Mouse (Mus musculus) mesoderm, embryonic 11.5 days (tissue): ENCODE data around the gene Armc5.

Source experiments
- DNase-seq: peaks from one replicate; pipeline ENCODE4 v3.0.0-alpha.2; 2012; ENCODE audit warnings: low read depth, low spot score

Armc5 gene

DNA sequence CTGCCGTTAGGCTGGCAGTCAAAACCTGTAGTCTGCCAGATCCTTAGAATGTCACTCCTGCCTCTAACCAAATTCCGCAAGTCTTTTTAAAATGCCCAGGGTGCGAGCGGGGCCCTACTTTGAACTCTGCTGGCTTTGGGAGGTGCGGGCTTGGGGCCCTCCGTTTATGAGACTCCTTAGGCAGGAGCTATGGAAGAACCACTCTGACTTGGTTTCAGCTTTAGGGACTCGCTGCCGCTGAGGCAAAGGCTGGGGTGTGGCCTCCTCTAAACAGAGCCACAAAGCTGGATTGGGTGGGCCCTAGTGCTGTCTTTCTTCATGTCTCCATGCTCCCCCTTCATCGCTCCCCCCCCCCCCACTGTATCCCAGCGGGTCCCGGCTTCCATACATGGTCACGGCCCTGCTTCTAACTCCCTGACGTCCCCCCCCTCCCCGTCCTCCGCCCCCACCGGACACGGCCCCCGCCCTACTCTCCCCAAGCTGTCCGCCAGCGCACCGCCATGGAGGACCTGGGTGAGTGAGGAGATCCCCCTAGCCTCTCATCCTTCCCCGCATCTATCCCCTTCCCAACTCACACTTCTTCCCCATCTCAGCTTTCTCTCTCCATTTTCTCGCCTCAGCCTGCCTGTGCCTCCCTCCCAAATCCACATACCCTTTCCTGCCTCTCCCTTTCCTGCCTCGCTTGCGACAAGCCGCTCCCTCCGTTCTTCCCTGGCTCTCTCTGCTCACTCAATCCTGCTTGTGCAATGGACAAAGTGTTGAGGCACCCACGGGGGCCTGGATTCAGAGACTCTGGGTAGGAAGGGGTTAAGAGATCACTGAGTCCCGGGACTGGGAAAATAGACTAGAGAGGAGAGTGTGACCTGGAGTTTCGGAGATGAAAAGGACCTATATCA, 9.6 kb downstream of the Armc5 start, which contains the start of gene Tgfb1i1:
Gene Tgfb1i1, plus strand, starts transcription at position 317 of the 896 bp plus-strand sequence.
- peak; percentile 41 for DNase-seq

GRCm38 (mm10) chr7:128247443-128247842, 10.3 kb downstream of the Armc5 start:
- peak; percentile 89 for DNase-seq

DNA sequence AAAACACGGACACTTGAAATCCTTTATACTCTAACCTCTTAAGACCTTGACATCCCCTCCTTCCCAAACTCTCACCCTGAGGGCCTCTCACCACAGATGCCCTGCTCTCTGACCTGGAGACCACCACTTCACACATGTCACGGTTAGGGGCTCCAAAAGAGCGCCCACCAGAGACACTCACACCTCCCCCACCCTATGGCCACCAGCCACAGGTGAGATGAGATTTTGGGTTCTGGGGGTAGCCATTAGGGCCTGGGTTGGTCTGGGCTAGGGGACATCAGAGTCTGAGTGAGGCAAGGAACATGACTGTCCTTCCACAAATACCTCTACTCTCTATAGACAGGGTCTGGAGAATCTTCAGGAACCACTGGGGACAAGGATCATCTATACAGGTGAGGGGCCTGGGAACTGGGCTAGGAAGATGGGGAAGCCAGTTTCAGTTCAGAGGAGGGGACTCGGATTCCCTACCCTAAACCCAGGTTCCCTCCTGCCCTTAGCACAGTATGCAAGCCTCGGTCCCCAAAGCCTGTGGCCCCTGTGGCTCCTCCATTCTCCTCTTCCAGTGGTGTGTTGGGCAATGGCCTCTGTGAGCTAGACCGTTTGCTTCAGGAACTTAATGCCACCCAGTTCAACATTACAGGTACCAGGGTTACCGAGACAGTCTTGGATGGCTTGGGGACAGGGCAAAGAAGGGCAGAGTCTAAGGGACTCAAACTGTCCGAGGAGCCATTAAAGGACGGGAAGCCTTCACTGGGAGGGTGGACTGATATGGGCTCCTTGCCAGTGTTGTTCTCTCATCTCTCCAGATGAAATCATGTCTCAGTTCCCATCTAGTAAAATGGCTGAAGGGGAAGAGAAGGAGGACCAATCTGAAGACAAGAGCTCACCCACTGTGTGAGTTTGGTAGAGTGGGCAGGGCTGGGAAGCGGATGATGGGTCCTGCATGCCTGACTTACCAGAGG, 11.2 kb downstream of the Armc5 start:
- no peak for DNase-seq

DNA sequence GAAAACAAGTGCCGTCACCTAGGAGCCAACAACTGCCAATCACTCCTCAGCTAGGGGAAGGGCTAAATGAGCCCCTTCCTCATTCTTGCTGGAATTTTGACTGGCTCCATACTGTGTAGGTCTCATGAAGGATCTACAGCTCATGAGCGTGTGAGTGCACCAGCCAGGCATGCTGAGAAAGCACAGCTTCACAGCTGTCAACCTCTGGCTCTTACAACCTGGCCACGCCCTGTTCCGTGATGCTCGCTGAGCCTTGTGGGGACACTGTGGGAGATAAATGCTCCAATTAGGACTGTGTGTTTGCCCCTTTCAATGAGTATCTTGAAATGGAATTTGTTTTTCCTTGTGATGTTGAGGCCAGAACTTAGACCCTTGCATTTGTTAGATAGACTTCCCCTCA, 12.9 kb downstream of the Armc5 start:
- DNase-seq, result no peak

DNA sequence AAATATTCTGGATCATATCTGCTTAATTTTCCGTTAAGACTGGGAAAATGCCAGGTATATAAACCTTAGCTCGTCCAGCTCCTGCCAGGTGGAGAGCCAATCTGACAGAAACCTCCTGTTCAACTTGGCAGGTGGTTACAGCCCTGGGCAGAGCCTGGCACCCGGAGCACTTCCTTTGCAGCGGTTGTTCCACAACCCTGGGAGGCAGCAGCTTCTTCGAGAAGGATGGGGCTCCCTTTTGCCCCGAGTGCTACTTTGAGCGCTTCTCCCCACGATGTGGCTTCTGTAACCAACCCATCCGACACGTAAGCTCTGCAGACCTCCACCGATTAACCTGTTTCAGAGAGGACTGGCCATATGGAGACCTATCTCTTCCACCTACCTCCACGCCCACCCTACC, 14.8 kb downstream of the Armc5 start:
- DNase-seq, result no peak

GRCm38 (mm10) chr7:128252609-128253008, 15.5 kb downstream of the Armc5 start:
- DNase-seq, result peak; percentile 62

DNA sequence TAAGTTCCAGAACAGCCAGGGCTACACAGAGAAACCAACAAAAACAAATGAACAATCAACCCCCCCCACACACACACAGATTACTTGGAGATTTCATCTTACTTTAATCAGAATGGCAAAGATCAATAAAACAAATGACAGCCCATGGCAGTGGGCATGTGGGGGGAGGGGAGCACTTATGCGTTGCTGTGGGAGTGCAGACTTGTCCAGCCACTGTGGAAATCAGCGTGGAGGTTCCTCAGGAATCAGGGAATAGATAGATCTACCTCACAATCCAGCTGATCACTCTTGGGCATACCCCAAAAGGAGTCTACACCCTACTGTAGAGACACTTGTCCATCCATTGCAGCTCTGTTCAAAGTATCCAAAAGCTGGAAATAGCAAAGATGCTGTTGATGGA, 17.8 kb downstream of the Armc5 start:
- no peak for DNase-seq

DNA sequence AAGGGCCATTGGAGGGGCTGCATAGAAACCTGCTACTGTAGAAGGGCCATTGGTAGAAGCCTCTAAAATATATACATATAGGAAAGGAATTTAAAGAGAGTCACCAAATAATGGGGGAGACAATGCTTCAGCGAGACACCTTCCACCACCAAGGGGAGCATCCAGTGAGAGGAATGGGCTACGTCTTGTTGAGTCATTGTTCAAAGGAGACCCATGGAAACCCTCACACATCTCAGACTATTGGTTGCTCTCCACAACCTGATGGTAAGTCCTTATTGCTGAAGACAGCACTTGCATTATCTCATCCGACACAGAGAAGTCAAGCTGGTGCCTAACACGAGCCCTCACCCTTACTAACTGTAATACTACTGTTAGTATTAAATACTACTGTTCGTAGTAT, 18.6 kb downstream of the Armc5 start:
- DNase-seq, result no peak

GRCm38 (mm10) chr7:128256783-128257334, 19.7 kb downstream of the Armc5 start:
- DNase-seq, result no peak

DNA sequence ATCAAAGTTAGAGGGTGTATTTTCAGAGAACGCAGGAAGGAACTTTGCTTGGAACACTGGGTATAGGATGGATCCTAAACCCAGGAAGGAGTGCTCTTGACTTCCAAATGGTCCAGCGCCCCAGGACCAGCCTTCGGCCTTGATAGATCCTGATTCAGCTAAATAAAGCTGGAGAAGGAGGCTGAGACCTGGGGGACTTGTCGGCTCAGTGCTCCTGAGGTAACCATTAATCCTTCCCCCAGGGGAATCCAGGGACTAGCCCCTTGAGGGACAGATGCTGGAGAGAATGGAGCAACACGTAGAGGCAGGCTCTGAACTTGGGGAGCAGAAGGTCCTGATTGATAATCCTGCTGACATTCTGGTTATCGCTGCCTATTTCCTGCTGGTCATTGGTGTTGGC, 28.3 kb downstream of the Armc5 start, which contains the start of gene Slc5a2:
Gene Slc5a2, plus strand, starts transcription at position 247 of the 400 bp plus-strand sequence.
- no peak for DNase-seq

DNA sequence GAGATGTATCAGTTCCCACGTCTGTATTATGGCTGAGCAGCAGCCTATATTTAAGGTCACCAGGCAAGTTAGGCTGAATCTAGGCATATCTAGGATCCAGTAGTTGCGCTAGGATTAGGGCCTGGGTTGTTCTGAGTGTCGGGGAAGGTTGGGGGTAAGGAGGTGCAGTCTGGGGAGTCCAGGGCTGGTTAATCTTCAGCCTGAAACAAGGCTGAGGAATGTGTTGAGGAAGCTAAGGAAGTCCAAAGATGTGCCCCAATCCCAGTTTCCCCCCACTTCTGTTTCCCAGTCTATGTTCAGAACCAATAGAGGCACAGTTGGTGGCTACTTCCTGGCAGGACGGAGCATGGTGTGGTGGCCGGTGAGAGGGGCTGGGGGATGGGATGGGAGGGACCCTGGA, 28.9 kb downstream of the Armc5 start:
- no peak for DNase-seq

DNA sequence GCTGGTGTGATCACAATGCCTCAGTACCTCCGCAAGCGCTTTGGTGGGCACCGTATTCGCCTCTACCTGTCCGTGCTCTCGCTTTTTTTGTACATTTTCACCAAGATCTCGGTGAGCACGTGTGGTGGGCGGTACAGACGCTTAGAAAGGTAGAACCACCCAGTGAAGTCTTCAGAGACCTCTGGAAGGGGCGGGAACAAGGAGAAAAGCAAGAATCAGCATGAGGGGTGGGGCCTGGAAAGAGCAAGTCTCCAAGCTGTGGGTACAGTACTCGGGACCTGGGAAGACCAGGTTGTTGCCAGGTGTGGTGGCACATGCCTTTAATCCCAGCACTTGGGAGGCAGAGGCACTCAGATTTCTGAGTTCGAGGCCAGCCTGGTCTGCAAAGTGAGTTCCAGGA, 30.2 kb downstream of the Armc5 start:
- DNase-seq, result no peak

GRCm38 (mm10) chr7:128267813-128268212, 30.7 kb downstream of the Armc5 start:
- DNase-seq, result no peak

DNA sequence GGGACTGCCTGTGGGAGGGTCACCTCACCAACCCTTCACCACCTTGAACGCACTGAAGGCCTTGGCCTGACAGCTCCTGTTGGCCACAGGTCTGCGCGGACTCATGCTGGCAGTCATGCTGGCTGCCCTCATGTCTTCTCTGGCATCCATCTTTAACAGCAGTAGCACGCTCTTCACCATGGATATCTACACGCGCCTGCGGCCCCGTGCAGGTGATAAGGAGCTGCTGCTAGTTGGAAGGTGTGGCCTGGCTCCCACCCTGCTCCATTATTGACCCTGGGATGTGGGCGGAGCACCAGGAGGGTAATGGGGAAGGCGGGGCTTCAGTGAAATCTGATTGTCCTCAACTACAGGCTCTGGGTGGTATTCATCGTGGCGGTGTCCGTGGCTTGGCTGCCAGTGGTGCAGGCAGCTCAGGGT, 33.3 kb downstream of the Armc5 start:
- no peak for DNase-seq

- DNase-seq, result no peak
Observed at GRCm38 (mm10) chr7:128271496-128271895, 34.4 kb downstream of the Armc5 start.

DNA sequence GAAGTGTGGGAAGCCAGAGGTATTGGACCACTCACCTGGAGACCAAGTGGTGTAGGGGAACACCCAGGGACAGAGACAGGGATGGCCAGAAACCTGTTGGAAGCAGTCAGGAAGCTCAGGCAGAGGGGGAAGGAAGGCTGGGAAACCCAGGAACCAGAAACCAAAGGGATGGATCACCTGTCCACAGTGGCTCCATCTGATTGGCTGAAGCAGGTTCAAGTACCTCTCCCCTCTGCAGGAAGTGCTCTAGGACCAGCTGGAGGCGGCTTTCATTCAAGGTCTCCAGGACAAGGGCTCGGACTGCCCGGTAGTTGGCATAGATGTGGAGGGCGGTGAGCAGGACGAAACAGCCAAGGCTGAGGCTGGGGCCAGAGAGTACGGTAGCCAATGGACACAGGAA, 38.9 kb downstream of the Armc5 start:
- DNase-seq, result no peak

- no peak for DNase-seq
Observed at GRCm38 (mm10) chr7:128279750-128280149, 42.6 kb downstream of the Armc5 start.

GRCm38 (mm10) chr7:128281765-128282164, 44.6 kb downstream of the Armc5 start:
- DNase-seq, result no peak

- DNase-seq, result peak; percentile 74
Observed at GRCm38 (mm10) chr7:128282532-128283244, 45.5 kb downstream of the Armc5 start.

- peak; percentile 35 for DNase-seq
Observed at GRCm38 (mm10) chr7:128284047-128284446, 46.9 kb downstream of the Armc5 start.

DNA sequence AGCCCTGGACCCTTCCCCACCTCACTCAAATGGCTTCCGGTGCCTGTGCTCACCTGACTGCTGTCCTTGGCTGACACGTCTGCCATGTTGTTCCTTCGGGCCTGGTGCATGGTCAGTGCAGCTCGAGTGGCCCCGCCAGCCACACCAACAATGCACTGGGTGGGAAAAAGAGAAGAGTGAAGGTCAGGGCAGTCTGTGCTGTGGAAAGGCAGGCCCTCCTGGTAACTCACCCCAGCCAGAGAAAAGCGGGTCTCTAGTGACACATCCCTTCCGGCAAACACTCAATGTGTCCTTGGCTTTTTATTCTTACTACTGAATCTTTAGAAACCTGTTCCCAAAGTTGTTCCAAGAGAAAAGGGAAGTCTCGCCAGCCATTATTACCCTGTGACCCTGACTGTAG, 47.9 kb downstream of the Armc5 start:
- DNase-seq, result no peak
